In the genomic region with DNA sequence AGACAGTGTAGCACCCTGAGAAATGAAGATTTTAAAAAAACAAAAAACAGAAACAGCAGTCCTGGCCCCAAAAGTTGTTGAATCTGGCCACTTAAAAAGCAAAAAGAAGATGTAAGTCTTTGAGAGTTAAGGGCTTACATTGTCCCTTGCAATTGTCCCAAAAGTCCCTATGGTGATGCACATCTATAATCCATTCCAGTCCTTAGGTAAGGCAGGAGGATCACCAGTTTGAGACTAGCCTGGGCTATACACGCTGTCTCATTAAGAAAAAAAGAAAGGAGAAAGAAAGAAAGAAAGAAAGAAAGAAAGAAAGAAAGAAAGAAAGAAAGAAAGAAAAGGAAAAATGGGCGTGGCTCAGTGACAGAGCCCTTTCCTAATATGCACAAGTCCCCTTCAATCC, we compare ENCODE assay signal across 7 mouse cellular contexts. TPM values are rescaled to one million over a fixed set of nuclear protein-coding genes. Genes with fewer than 3 reads are reported as not detected.
DNase-seq lines count a peak whose midpoint lies in the region; ATAC-seq and TF ChIP-seq lines count a peak whose summit lies in the region.

No protein-coding gene starts in this region.

- H3K4me2 ChIP-seq in lung, postnatal 0 days (replicated peaks; ENCODE audit: low read depth, low read length): peak overlapping the region; percentile 58
- peak overlapping the region; percentile 70 for H3K4me2 ChIP-seq in forebrain, embryonic 16.5 days (ENCODE audit: low read length)
- peak overlapping the region; percentile 85 for H3K4me2 ChIP-seq in liver, embryonic 12.5 days
- peak overlapping the region; percentile 81 for H3K4me2 ChIP-seq in stomach, embryonic 16.5 days (ENCODE audit: low read depth, low read length)

- no peak for DNase-seq in lung, postnatal 0 days (ENCODE audit: low spot score)
- DNase-seq in lung, adult 2 months: no peak
- no peak for DNase-seq in layer of hippocampus, adult 8-10 months (ENCODE audit: low spot score in 2 of 2)

- H3K9ac ChIP-seq in lung, postnatal 0 days (replicated peaks; ENCODE audit: low read depth): no peak overlapping the region
- peak overlapping the region; percentile 71 for H3K9ac ChIP-seq in forebrain, embryonic 16.5 days (replicated peaks; ENCODE audit: low read depth, low read length)
- H3K9ac ChIP-seq in liver, embryonic 12.5 days: peak overlapping the region; percentile 63; the same call in 1 of the 2 replicates
- H3K9ac ChIP-seq in stomach, embryonic 16.5 days (ENCODE audit: low read length): no peak overlapping the region

- peaks cover 20% of the 10 kb centered on the region; the same call in 1 of the 2 replicates for H3K4me1 ChIP-seq in lung, postnatal 0 days (ENCODE audit: insufficient read depth, low read depth, low read length)
- H3K4me1 ChIP-seq in lung, adult 2 months (ENCODE audit: control insufficient read depth, insufficient read depth, low read length): peaks cover 68% of the 10 kb centered on the region
- peaks cover 34% of the 10 kb centered on the region for H3K4me1 ChIP-seq in forebrain, embryonic 16.5 days (replicated peaks; ENCODE audit: control insufficient read depth, insufficient read depth, low read length)
- H3K4me1 ChIP-seq in liver, embryonic 12.5 days: peaks cover 56% of the 10 kb centered on the region
- peaks cover 27% of the 10 kb centered on the region for H3K4me1 ChIP-seq in stomach, embryonic 16.5 days (ENCODE audit: control insufficient read depth, insufficient read depth, low read length)

- no peaks in the 10 kb centered on the region for H3K27me3 ChIP-seq in lung, postnatal 0 days (replicated peaks; ENCODE audit: insufficient read depth, low read length)
- no peaks in the 10 kb centered on the region for H3K27me3 ChIP-seq in forebrain, embryonic 16.5 days (replicated peaks; ENCODE audit: control insufficient read depth, insufficient read depth, low read length)
- no peaks in the 10 kb centered on the region for H3K27me3 ChIP-seq in liver, embryonic 12.5 days (replicated peaks)
- no peaks in the 10 kb centered on the region for H3K27me3 ChIP-seq in stomach, embryonic 16.5 days (ENCODE audit: control insufficient read depth, insufficient read depth, low read length)

- peak overlapping the region; percentile 28; the same call in 1 of the 2 replicates for H3K4me3 ChIP-seq in lung, postnatal 0 days (ENCODE audit: low read depth, low read length)
- no peak overlapping the region for H3K4me3 ChIP-seq in lung, adult 2 months (replicated peaks; ENCODE audit: extremely low read depth, low read depth, low read length)
- H3K4me3 ChIP-seq in forebrain, embryonic 16.5 days (replicated peaks; ENCODE audit: low read length): peak overlapping the region; percentile 53
- H3K4me3 ChIP-seq in liver, embryonic 12.5 days: peak overlapping the region; percentile 57
- peak overlapping the region; percentile 53 for H3K4me3 ChIP-seq in stomach, embryonic 16.5 days (replicated peaks; ENCODE audit: low read length)

- no peak for TF ChIP-seq CTCF in lung, postnatal 0 days (IDR thresholded peaks at IDR 0.05)
- TF ChIP-seq CTCF in lung, adult 2 months (IDR thresholded peaks at IDR 0.05; ENCODE audit: insufficient read depth, low read length): no peak

- no peaks in the 10 kb centered on the region for H3K9me3 ChIP-seq in lung, postnatal 0 days (ENCODE audit: low read length)
- H3K9me3 ChIP-seq in forebrain, embryonic 16.5 days (ENCODE audit: control insufficient read depth, low read length): no peaks in the 10 kb centered on the region
- H3K9me3 ChIP-seq in liver, embryonic 12.5 days (replicated peaks): no peaks in the 10 kb centered on the region
- H3K9me3 ChIP-seq in stomach, embryonic 16.5 days (replicated peaks; ENCODE audit: control insufficient read depth, low read length): no peaks in the 10 kb centered on the region

- H3K27ac ChIP-seq in lung, postnatal 0 days (ENCODE audit: low read length): peak overlapping the region; percentile 81; the same call in 1 of the 2 replicates
- H3K27ac ChIP-seq in forebrain, embryonic 16.5 days (ENCODE audit: low read length): peak overlapping the region; percentile 98
- no peak overlapping the region; the same call in 1 of the 2 replicates for H3K27ac ChIP-seq in liver, embryonic 12.5 days
- H3K27ac ChIP-seq in stomach, embryonic 16.5 days (ENCODE audit: low read length): peak overlapping the region; percentile 86

- no peak for ATAC-seq in lung, postnatal 0 days
- peak; percentile 14 for ATAC-seq in forebrain, embryonic 16.5 days
- no peak; the same call in 1 of the 2 replicates for ATAC-seq in liver, embryonic 12.5 days
- ATAC-seq in stomach, embryonic 16.5 days (ENCODE audit: insufficient read depth, low FRiP score): no peak
- ATAC-seq in inflammation-experienced regulatory T-cells, adult 6 months: no peak

- H3K36me3 ChIP-seq in lung, postnatal 0 days (ENCODE audit: insufficient read depth, low read length): no peaks in the 10 kb centered on the region
- no peaks in the 10 kb centered on the region for H3K36me3 ChIP-seq in forebrain, embryonic 16.5 days (ENCODE audit: control insufficient read depth, insufficient read depth)
- H3K36me3 ChIP-seq in liver, embryonic 12.5 days: no peaks in the 10 kb centered on the region
- H3K36me3 ChIP-seq in stomach, embryonic 16.5 days (ENCODE audit: control insufficient read depth, insufficient read depth, low read length): no peaks in the 10 kb centered on the region

- no peak for TF ChIP-seq POLR2A in lung, adult 2 months (IDR thresholded peaks at IDR 0.05; ENCODE audit: borderline replicate concordance, extremely low read depth, low read depth, low read length)

- TF ChIP-seq EP300 in lung, postnatal 0 days (IDR thresholded peaks at IDR 0.05): no peak

- 30% methylated on average over 2 of the region's 2 CpGs for WGBS in lung, postnatal 0 days
- WGBS in lung, adult 2 months: 31% methylated on average over 2 of the region's 2 CpGs
- 15% methylated on average over 2 of the region's 2 CpGs for whole genome bisulfite sequencing in forebrain, embryonic 16.5 days
- 14% methylated on average over 2 of the region's 2 CpGs for WGBS in liver, embryonic 12.5 days (ENCODE audit: insufficient replicate concordance)
- 25% methylated on average over 2 of the region's 2 CpGs for WGBS in stomach, embryonic 16.5 days

RNA-seq across cellular contexts. Expression of a gene that starts 34.4 kb away (rescaled TPM):
- 8.4 and 11.9 TPM in 2 replicates for polyA plus RNA-seq in lung, postnatal 0 days (2015; fragmentation: Nextera tagmentation; extraction: Ambion mirVana)
- 51.3 and 55.6 TPM in 2 replicates for polyA plus RNA-seq in lung, adult 2 months (2012; rRNA removed)
- polyA plus RNA-seq in forebrain, embryonic 16.5 days (2015; fragmentation: Nextera tagmentation; extraction: Ambion mirVana): 2.0 and 2.4 TPM in 2 replicates
- polyA plus RNA-seq in liver, embryonic 12.5 days (2016; fragmentation: Nextera tagmentation; extraction: Ambion mirVana): 4.0 and 4.3 TPM in 2 replicates
- polyA plus RNA-seq in stomach, embryonic 16.5 days (2015; fragmentation: Nextera tagmentation; extraction: Ambion mirVana): 6.0 and 7.2 TPM in 2 replicates
- 10 to 100 TPM; 26.6 to 39.1 (median 32.4) TPM for total RNA-seq in layer of hippocampus, adult 8-10 months (2022)
- 10 to 100 TPM; 25.3 to 58.2 (median 55.2) TPM for polyA plus RNA-seq in inflammation-experienced regulatory T-cells, adult 6 months (2017; shearing (Covaris generic))

Comparison
In these comparisons a context has a peak if more than half of its experiments do, and no peak if none do; other contexts are left out.
1. H3K9ac ChIP-seq: peak in forebrain, embryonic 16.5 days (single experiment) and liver, embryonic 12.5 days (single experiment); none in lung, postnatal 0 days (single experiment) and stomach, embryonic 16.5 days (single experiment).
2. Peak in every context shown above with its lines, with median percentiles within 50 percentile points of each other: H3K4me2 ChIP-seq.